Comparison of ENCODE assay signal across 11 mouse cellular contexts in the genomic region with DNA sequence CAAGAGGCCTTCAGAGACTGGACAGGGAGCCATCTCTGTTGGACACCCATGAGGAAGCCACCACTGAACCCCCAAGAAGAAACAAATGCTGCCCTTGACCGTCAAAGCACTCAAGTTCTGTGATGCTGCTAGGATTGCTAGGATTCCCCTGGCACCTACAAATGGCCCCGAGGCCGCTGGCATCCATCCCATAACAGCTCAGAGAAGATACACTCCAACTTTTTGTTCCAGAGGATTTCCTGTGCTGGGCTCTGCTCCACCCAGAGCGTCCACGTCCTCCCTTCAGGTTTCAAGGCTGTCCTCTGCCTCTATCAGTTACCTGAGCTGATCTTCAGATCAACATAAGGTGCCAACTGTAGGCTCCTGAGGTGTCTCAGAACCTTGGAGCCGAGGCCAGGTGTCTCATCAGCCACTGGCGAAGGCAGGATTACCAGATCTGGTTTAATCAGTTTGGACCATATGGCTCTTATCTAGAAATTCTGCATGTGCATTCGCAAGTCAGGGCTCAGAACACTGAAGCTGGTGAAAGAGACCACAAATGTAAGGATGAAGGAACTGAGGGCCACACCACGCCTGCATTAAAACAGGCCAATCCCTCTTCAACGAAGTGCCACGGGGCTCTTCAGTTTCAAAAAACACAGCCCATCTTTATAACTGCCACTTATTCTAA. TPM values are rescaled to one million over a fixed set of nuclear protein-coding genes. Genes with fewer than 3 reads are reported as not detected.
DNase-seq lines count a peak whose midpoint lies in the region; ATAC-seq and TF ChIP-seq lines count a peak whose summit lies in the region.
"Had no signal": no experiment of that assay in that cellular context is flagged by ENCODE, and none has a peak within 500 bp of the region (broad histone marks: within the 10 kb centered on the region; RNA-seq: fewer than 3 reads in every experiment).

No protein-coding gene starts in this region.

- no peak overlapping the region for H3K27ac ChIP-seq in layer of hippocampus, adult 2 months
- H3K27ac ChIP-seq in heart, adult 2 months: no peak overlapping the region
- no peak overlapping the region for H3K27ac ChIP-seq in limb, embryonic 13.5 days
- H3K27ac ChIP-seq in midbrain, embryonic 11.5 days (ENCODE audit: low read depth, low read length): no peak overlapping the region
- no peak overlapping the region for H3K27ac ChIP-seq in forebrain, embryonic 13.5 days

- no peak for TF ChIP-seq POLR2A in heart, adult 2 months (IDR thresholded peaks at IDR 0.05; ENCODE audit: insufficient read depth, low read depth, low read length)

- intact Hi-C loops in heart, adult 2 months (cut with DNase I): no loop called here

- no peaks in the 10 kb centered on the region for H3K9me3 ChIP-seq in limb, embryonic 13.5 days
- H3K9me3 ChIP-seq in midbrain, embryonic 11.5 days (ENCODE audit: control insufficient read depth, low read length): no peaks in the 10 kb centered on the region
- H3K9me3 ChIP-seq in forebrain, embryonic 13.5 days (replicated peaks): no peaks in the 10 kb centered on the region

- peak overlapping the region; percentile 3; the same call in 1 of the 2 replicates for H3K4me3 ChIP-seq in layer of hippocampus, adult 2 months
- 0 out of 2 replicates have a peak overlapping the region, but pooled peaks have one; percentile 10 for H3K4me3 ChIP-seq in heart, adult 2 months
- H3K4me3 ChIP-seq in limb, embryonic 13.5 days: peak overlapping the region; percentile 68; the same call in 1 of the 2 replicates
- no peak overlapping the region for H3K4me3 ChIP-seq in midbrain, embryonic 11.5 days (ENCODE audit: low read depth, low read length)
- H3K4me3 ChIP-seq in forebrain, embryonic 13.5 days: no peak overlapping the region

- TF ChIP-seq CTCF in layer of hippocampus, adult 2 months (conservative IDR thresholded peaks at IDR 0.05): no peak
- no peak for TF ChIP-seq CTCF in heart, adult 2 months (IDR thresholded peaks at IDR 0.05)

- WGBS in heart, adult 2 months: 62% methylated on average over 11 of the region's 11 CpGs
- WGBS in limb, embryonic 13.5 days: 83% methylated on average over 11 of the region's 11 CpGs
- WGBS in midbrain, embryonic 11.5 days: 86% methylated on average over 11 of the region's 11 CpGs
- WGBS in forebrain, embryonic 13.5 days: 89% methylated on average over 11 of the region's 11 CpGs

- 0 out of 2 replicates have a peak, but pooled peaks cover 1% of the 10 kb centered on the region for H3K4me1 ChIP-seq in heart, adult 2 months (ENCODE audit: control insufficient read depth, insufficient read depth, low read length)
- H3K4me1 ChIP-seq in limb, embryonic 13.5 days: peaks cover 12% of the 10 kb centered on the region; the same call in 1 of the 2 replicates
- H3K4me1 ChIP-seq in midbrain, embryonic 11.5 days (ENCODE audit: control insufficient read depth, insufficient read depth, low read length): no peaks in the 10 kb centered on the region
- peaks cover 9% of the 10 kb centered on the region; the same call in 1 of the 2 replicates for H3K4me1 ChIP-seq in forebrain, embryonic 13.5 days

- TF ChIP-seq EP300 in heart, adult 2 months (IDR thresholded peaks at IDR 0.05; ENCODE audit: insufficient read depth, low read depth, low read length): no peak

- DNase-seq in layer of hippocampus, adult 2 months (ENCODE audit: low spot score in 2 of 2): no peak
- DNase-seq in layer of hippocampus, adult 18-20 months (ENCODE audit: low spot score in 2 of 2): no peak
- DNase-seq in heart, adult 2 months: peak in 1 of 2 experiments; percentile 39
- no peak for DNase-seq in midbrain, embryonic 11.5 days (ENCODE audit: low spot score, missing footprints)
- no peak for DNase-seq in adrenal gland, postnatal 4 days (ENCODE audit: low spot score in 2 of 2)
- DNase-seq: thymus, adult 18-20 months had no signal

- ATAC-seq in limb, embryonic 13.5 days (ENCODE audit: low FRiP score, low read depth): no peak
- ATAC-seq in megakaryocyte-erythroid progenitor cell, adult 5-6 weeks (replicated peaks; ENCODE audit: low FRiP score, low TSS enrichment, poor library complexity, severe bottlenecking): peak; percentile 61
- no peak for ATAC-seq in midbrain, embryonic 11.5 days (ENCODE audit: low FRiP score)
- no peak for ATAC-seq in forebrain, embryonic 13.5 days
- ATAC-seq: inflammation-experienced regulatory T-cells, adult 6 months had no signal

- no peaks in the 10 kb centered on the region for H3K79me2 ChIP-seq in heart, adult 2 months (replicated peaks; ENCODE audit: control insufficient read depth, insufficient read depth, low read length)

- no peaks in the 10 kb centered on the region for H3K27me3 ChIP-seq in heart, adult 2 months (ENCODE audit: control insufficient read depth, insufficient read depth, low read length)
- H3K27me3 ChIP-seq in limb, embryonic 13.5 days: peaks cover 28% of the 10 kb centered on the region
- H3K27me3 ChIP-seq in midbrain, embryonic 11.5 days (ENCODE audit: control insufficient read depth, insufficient read depth, low read length): peaks cover 14% of the 10 kb centered on the region
- peaks cover 28% of the 10 kb centered on the region for H3K27me3 ChIP-seq in forebrain, embryonic 13.5 days

- no peaks in the 10 kb centered on the region for H3K36me3 ChIP-seq in heart, adult 2 months (ENCODE audit: control insufficient read depth, insufficient read depth, low read length)
- no peaks in the 10 kb centered on the region for H3K36me3 ChIP-seq in limb, embryonic 13.5 days
- no peaks in the 10 kb centered on the region for H3K36me3 ChIP-seq in midbrain, embryonic 11.5 days (ENCODE audit: control insufficient read depth, insufficient read depth, low read length)
- no peaks in the 10 kb centered on the region for H3K36me3 ChIP-seq in forebrain, embryonic 13.5 days (ENCODE audit: poor library complexity, severe bottlenecking)
- H3K36me3 ChIP-seq: G1E had no signal

- H3K4me2 ChIP-seq in limb, embryonic 13.5 days (replicated peaks): peak overlapping the region; percentile 82
- no peak overlapping the region for H3K4me2 ChIP-seq in midbrain, embryonic 11.5 days
- H3K4me2 ChIP-seq in forebrain, embryonic 13.5 days: no peak overlapping the region

- no peak overlapping the region for H3K9ac ChIP-seq in heart, adult 2 months (ENCODE audit: low read depth, low read length)
- H3K9ac ChIP-seq in limb, embryonic 13.5 days: no peak overlapping the region
- H3K9ac ChIP-seq in midbrain, embryonic 11.5 days (ENCODE audit: low read length): no peak overlapping the region
- no peak overlapping the region for H3K9ac ChIP-seq in forebrain, embryonic 13.5 days

RNA-seq across cellular contexts. Expression of a gene that starts 1.7 kb away (rescaled TPM):
- total RNA-seq in layer of hippocampus, adult 2 months (2021): 1 to 10 TPM; 2.0 to 2.1 TPM
- 1 to 10 TPM; 1.9 to 2.5 TPM for total RNA-seq in layer of hippocampus, adult 18-20 months (2021)
- total RNA-seq in heart, adult 2 months (2021): 10 to 100 TPM; 12.2 to 16.6 TPM
- 4.7 and 5.0 TPM in 2 replicates for polyA plus RNA-seq in heart, adult 2 months (2012; rRNA removed)
- polyA plus RNA-seq in limb, embryonic 13.5 days (2015; fragmentation: Nextera tagmentation; extraction: Ambion mirVana): 6.8 and 8.8 TPM in 2 replicates
- total RNA-seq in megakaryocyte-erythroid progenitor cell, adult 5-6 weeks (2014; fragmentation: Nextera tagmentation): not detected in 2 replicates
- not detected in 2 replicates for total RNA-seq in megakaryocyte-erythroid progenitor cell, adult 5-6 weeks (2017)
- 2.5 and 3.5 TPM in 2 replicates for polyA plus RNA-seq in midbrain, embryonic 11.5 days (2014; fragmentation: Nextera tagmentation; extraction: Ambion mirVana)
- 10 to 100 TPM; 11.2 to 11.5 TPM for total RNA-seq in adrenal gland, postnatal 4 days (2021)
- polyA plus RNA-seq in forebrain, embryonic 13.5 days (2015; fragmentation: Nextera tagmentation; extraction: Ambion mirVana): 1.9 and 2.4 TPM in 2 replicates
- polyA plus RNA-seq: G1E had no signal

Comparison
In these comparisons a context has a peak if more than half of its experiments do, and no peak if none do; other contexts are left out.
1. H3K4me3 ChIP-seq: peak in layer of hippocampus, adult 2 months (single experiment), heart, adult 2 months (single experiment) and limb, embryonic 13.5 days (single experiment); none in midbrain, embryonic 11.5 days (single experiment) and forebrain, embryonic 13.5 days (single experiment).